Mouse (Mus musculus) heart, adult 2 months (tissue): ENCODE measurements at regions not wholly inside any gene's neighbourhood (a gene's known extent, or its start where the extent isn't known, plus 50 kb on each side); places are given as distances from the start of the nearest gene placed in this dataset.

Experiments used
- DNase-seq, 2 experiments: peaks; one replicate each; pipeline ENCODE4 v3.0.0; 2021
- H3K27ac ChIP-seq: fragments of 200-600 bp; 2 replicates; pipeline ENCODE4 v1.8.1; 2022
- H3K27me3 ChIP-seq: fragments of 200-500 bp; 2 replicates; pipeline ENCODE4 v1.6.1; 2012; ENCODE audit warnings: mild to moderate bottlenecking, low read length, inconsistent platforms, mixed read lengths; ENCODE audit not compliant: control insufficient read depth, insufficient read depth
- H3K36me3 ChIP-seq: fragments of 200-500 bp; 2 replicates; pipeline ENCODE4 v1.6.1; 2012; ENCODE audit warnings: low read length, inconsistent platforms; ENCODE audit not compliant: control insufficient read depth, insufficient read depth
- H3K4me1 ChIP-seq: fragments of 200-500 bp; 2 replicates; pipeline ENCODE4 v1.6.1; 2011; ENCODE audit warnings: low read length; ENCODE audit not compliant: control insufficient read depth, insufficient read depth
- H3K4me3 ChIP-seq: fragments of 200-600 bp; 2 replicates; pipeline ENCODE4 v1.8.1; 2022
- H3K79me2 ChIP-seq: fragments of 200-500 bp; replicated peaks from 2 replicates; pipeline ENCODE4 v1.6.1; 2012; ENCODE audit warnings: mild to moderate bottlenecking, inconsistent platforms, low read length, moderate library complexity, mixed read lengths; ENCODE audit not compliant: control insufficient read depth, insufficient read depth
- H3K9ac ChIP-seq: fragments of 200-500 bp; 2 replicates; pipeline ENCODE4 v1.6.1; 2012; ENCODE audit warnings: low read depth, mild to moderate bottlenecking, control low read depth, inconsistent platforms, low read length, mixed read lengths
- CTCF ChIP-seq: fragments of 200-600 bp; IDR thresholded peaks from 2 replicates; pipeline ENCODE4 v1.8.1; 2022; ENCODE audit warnings: antibody characterized with exemption, mild to moderate bottlenecking, moderate library complexity
- EP300 ChIP-seq: fragments of 200-500 bp; IDR thresholded peaks from 2 replicates; pipeline ENCODE4 v1.6.1; 2011; ENCODE audit warnings: low read depth, low read length, control low read depth; ENCODE audit not compliant: insufficient read depth
- POLR2A ChIP-seq: fragments of 200-500 bp; IDR thresholded peaks from 2 replicates; pipeline ENCODE4 v1.6.1; 2011; ENCODE audit warnings: mild to moderate bottlenecking, low read depth, low read length, control low read depth; ENCODE audit not compliant: insufficient read depth
- WGBS: fragments of 180-500 bp; shearing (Covaris S2); methylation state at CpG from one replicate; pipeline ENCODE4 v1.1.7; 2018; 5-methylcytosine and 5-hydroxymethylcytosine counted together
- intact Hi-C: fragments of 180-260 bp; cut with DNase I; formaldehyde crosslinking; loops from one replicate; pipeline ENCODE4 v1.15.1; 2025

GRCm38 (mm10) chr1:35201083-35201879, 351.5 kb downstream of the Plekhb2 start:
- 63% methylated on average over 7 of the region's 7 CpGs for WGBS
- H3K9ac ChIP-seq: no peak overlapping the region
- H3K4me3 ChIP-seq: no peak overlapping the region
- intact Hi-C loops: no loop called here
- no peaks in the 10 kb centered on the region for H3K4me1 ChIP-seq
- no peak overlapping the region for H3K27ac ChIP-seq
- TF ChIP-seq CTCF (no peak), EP300 (no peak), POLR2A (no peak)
- no peaks in the 10 kb centered on the region for H3K27me3 ChIP-seq
- no peaks in the 10 kb centered on the region for H3K79me2 ChIP-seq
- DNase-seq: no peak
- no peaks in the 10 kb centered on the region for H3K36me3 ChIP-seq

DNA sequence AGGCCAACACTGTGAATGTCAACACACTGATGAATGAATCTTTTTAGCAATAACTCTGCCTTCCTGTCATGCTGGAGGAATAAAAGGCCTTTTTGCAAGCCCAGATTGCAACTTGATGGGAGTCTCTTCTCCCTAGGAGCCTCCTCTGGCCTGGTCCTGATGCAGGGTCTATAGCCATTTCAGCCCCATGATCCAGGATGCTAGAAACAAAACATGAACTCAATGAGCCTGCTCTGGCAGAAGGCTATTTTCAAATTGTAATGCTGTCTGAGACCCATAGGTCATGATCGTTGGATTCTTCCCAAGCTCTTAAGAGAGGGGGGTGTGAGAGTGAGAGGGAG, 352.1 kb downstream of the Plekhb2 start:
- H3K27ac ChIP-seq: no peak overlapping the region
- DNase-seq: no peak
- no peaks in the 10 kb centered on the region for H3K36me3 ChIP-seq
- H3K9ac ChIP-seq: no peak overlapping the region
- 50% methylated on average over 1 of the region's 1 CpGs for WGBS
- no peaks in the 10 kb centered on the region for H3K27me3 ChIP-seq
- intact Hi-C loops: no loop called here
- H3K4me1 ChIP-seq: no peaks in the 10 kb centered on the region
- no peaks in the 10 kb centered on the region for H3K79me2 ChIP-seq
- no peak overlapping the region for H3K4me3 ChIP-seq
- TF ChIP-seq CTCF: no peak
- no peak for TF ChIP-seq EP300
- TF ChIP-seq POLR2A: no peak

GRCm38 (mm10) chr1:35202551-35202950, 352.8 kb downstream of the Plekhb2 start:
- no peak overlapping the region for H3K27ac ChIP-seq
- no peaks in the 10 kb centered on the region for H3K4me1 ChIP-seq
- no peak overlapping the region for H3K9ac ChIP-seq
- no peaks in the 10 kb centered on the region for H3K27me3 ChIP-seq
- no peak for DNase-seq
- no peaks in the 10 kb centered on the region for H3K79me2 ChIP-seq
- WGBS: 67% methylated on average over 4 of the region's 4 CpGs
- no peaks in the 10 kb centered on the region for H3K36me3 ChIP-seq
- TF ChIP-seq POLR2A: no peak
- TF ChIP-seq CTCF: no peak
- no peak for TF ChIP-seq EP300
- no peak overlapping the region for H3K4me3 ChIP-seq
- intact Hi-C loops: no loop called here

- no peak for DNase-seq
- Histone ChIP-seq H3K27me3 (no peaks in the 10 kb centered on the region), H3K36me3 (no peaks in the 10 kb centered on the region), H3K9ac (no peak overlapping the region), H3K27ac (no peak overlapping the region), H3K4me1 (no peaks in the 10 kb centered on the region), H3K79me2 (no peaks in the 10 kb centered on the region), H3K4me3 (no peak overlapping the region)
- TF ChIP-seq POLR2A: no peak
- no peak for TF ChIP-seq EP300
- TF ChIP-seq CTCF: no peak
- intact Hi-C loops: no loop called here
- 63% methylated on average over 11 of the region's 11 CpGs for WGBS
Observed at GRCm38 (mm10) chr1:35206834-35207529, 357.2 kb downstream of the Plekhb2 start.

GRCm38 (mm10) chr1:35212111-35212891, 362.5 kb downstream of the Plekhb2 start:
- H3K4me3 ChIP-seq: no peak overlapping the region
- no peak overlapping the region for H3K9ac ChIP-seq
- no peaks in the 10 kb centered on the region for H3K27me3 ChIP-seq
- intact Hi-C loops: no loop called here
- H3K36me3 ChIP-seq: no peaks in the 10 kb centered on the region
- 76% methylated on average over 13 of the region's 13 CpGs for WGBS
- H3K79me2 ChIP-seq: no peaks in the 10 kb centered on the region
- H3K4me1 ChIP-seq: no peaks in the 10 kb centered on the region
- no peak for DNase-seq
- H3K27ac ChIP-seq: no peak overlapping the region
- TF ChIP-seq EP300 (no peak), POLR2A (no peak), CTCF (no peak)

- Histone ChIP-seq H3K36me3 (no peaks in the 10 kb centered on the region), H3K4me3 (no peak overlapping the region), H3K4me1 (no peaks in the 10 kb centered on the region), H3K79me2 (no peaks in the 10 kb centered on the region), H3K27ac (no peak overlapping the region), H3K27me3 (no peaks in the 10 kb centered on the region), H3K9ac (no peak overlapping the region)
- no peak for DNase-seq
- no peak for TF ChIP-seq POLR2A
- no peak for TF ChIP-seq EP300
- TF ChIP-seq CTCF: no peak
- intact Hi-C loops: no loop called here
- 83% methylated on average over 10 of the region's 10 CpGs for WGBS
Observed at GRCm38 (mm10) chr1:35213875-35214274, 364.1 kb downstream of the Plekhb2 start.
